Mouse (Mus musculus): ENCODE results near the gene Dapl1. TPM values are rescaled to one million over a fixed set of nuclear protein-coding genes. Genes with fewer than 3 reads are reported as not detected.

Dapl1 gene
- polyA plus RNA-seq, 1 experiment from 2014 or later: 2.2 TPM

DNA sequence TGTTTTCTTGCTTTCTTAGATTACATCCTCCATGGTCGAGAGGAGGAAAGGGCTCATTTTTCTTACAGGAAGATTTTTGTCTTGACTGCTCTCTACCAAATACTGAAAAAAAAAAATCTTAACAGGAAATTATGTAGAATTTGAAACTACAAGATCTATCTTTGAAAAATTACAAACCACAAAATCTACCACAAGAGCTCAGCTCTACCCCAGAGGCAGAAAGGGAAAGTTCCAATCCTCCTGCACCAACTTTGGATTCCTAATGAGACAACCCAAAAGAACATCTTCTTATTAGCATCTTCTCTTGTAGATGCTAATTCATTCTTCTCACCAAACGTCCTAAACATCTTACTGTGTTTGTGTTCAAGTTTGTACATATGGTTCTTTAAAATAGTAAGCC is 3.8 kb downstream of the Dapl1 start:
- WGBS: 47% methylated on average over 2 of the region's 2 CpGs

DNA sequence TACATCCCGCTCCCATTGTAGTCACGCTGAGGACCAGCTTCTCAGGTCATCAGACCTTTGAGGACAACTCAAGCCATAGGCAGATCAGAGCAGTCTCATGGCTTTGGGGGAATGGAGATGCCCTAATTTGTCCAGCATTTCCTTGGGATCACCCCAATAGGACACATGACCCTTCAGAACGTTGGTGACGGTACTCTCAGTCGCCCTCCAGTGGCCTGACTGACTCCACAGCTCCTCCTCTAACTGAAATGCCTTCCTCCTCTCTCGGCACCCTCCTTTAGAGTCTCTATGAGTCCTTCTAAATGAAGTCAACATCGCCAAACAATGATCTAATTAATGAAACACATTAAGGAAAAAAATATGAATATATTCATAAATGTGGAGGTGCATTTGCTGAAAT is 5.9 kb downstream of the Dapl1 start:
- no peaks in the 10 kb centered on the region for H3K9me3 ChIP-seq (replicated peaks; ENCODE audit: control insufficient read depth, low read length)
- H3K36me3 ChIP-seq (ENCODE audit: control insufficient read depth, insufficient read depth): no peaks in the 10 kb centered on the region
- peaks cover 2% of the 10 kb centered on the region; the same call in 1 of the 2 replicates for H3K4me1 ChIP-seq (ENCODE audit: control insufficient read depth, insufficient read depth, low read length)
- H3K4me2 ChIP-seq (ENCODE audit: low read depth, low read length): no peak overlapping the region
- ATAC-seq (replicated peaks; ENCODE audit: extremely low read depth, insufficient read depth, low FRiP score): no peak
- 68% methylated on average over 7 of the region's 7 CpGs for WGBS
- H3K27ac ChIP-seq (ENCODE audit: low read length): no peak overlapping the region
- H3K27me3 ChIP-seq (ENCODE audit: control insufficient read depth, insufficient read depth, low read length): no peaks in the 10 kb centered on the region
- H3K9ac ChIP-seq (ENCODE audit: low read length): no peak overlapping the region
- no peak overlapping the region for H3K4me3 ChIP-seq (ENCODE audit: low read length)

More for the DNA sequence above, 3.8 kb downstream of the Dapl1 start:
- no peaks in the 10 kb centered on the region for H3K27me3 ChIP-seq (ENCODE audit: control insufficient read depth, insufficient read depth, low read length)
- H3K4me2 ChIP-seq (ENCODE audit: low read depth, low read length): no peak overlapping the region
- no peaks in the 10 kb centered on the region for H3K36me3 ChIP-seq (ENCODE audit: control insufficient read depth, insufficient read depth)
- no peak overlapping the region for H3K4me3 ChIP-seq (ENCODE audit: low read length)
- ATAC-seq (replicated peaks; ENCODE audit: extremely low read depth, insufficient read depth, low FRiP score): no peak
- no peak overlapping the region for H3K9ac ChIP-seq (ENCODE audit: low read length)
- no peaks in the 10 kb centered on the region for H3K9me3 ChIP-seq (replicated peaks; ENCODE audit: control insufficient read depth, low read length)
- H3K27ac ChIP-seq (ENCODE audit: low read length): no peak overlapping the region
- peaks cover 10% of the 10 kb centered on the region for H3K4me1 ChIP-seq (ENCODE audit: control insufficient read depth, insufficient read depth, low read length)

DNA sequence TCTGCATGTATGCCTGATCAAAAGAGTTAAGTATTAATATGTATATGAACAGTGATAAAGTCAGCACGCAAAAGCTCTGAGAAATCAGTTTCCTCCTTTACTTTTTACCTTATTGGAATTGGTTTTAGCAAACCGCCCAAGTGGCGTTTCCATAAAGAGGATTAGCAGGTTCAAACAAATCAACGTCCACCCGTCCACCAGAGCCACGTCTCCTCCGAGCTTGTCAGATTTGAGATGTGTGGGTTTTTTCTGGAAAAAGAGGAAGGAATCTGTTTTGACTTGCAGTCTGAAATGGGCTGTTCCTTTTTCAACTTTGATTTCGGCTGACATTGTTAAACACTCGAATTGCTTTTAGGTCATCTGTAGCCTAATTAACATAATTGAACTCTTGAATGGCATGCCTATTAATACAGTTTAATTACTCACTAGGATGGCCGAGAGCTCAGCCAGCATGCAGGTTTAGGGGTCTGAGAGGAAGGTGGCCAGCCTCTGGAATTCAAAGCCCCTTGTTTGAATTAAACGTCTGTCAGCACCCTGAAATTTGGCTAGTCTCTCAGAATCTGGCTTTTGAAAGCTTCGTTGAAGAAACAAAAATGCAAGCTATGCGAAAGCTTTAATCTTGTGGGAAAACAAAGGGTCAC is 9.1 kb downstream of the Dapl1 start:
- no peaks in the 10 kb centered on the region for H3K27me3 ChIP-seq (ENCODE audit: control insufficient read depth, insufficient read depth, low read length)
- 44% methylated on average over 13 of the region's 13 CpGs for WGBS
- H3K27ac ChIP-seq (ENCODE audit: low read length): no peak overlapping the region
- H3K9me3 ChIP-seq (replicated peaks; ENCODE audit: control insufficient read depth, low read length): no peaks in the 10 kb centered on the region
- no peak overlapping the region for H3K4me2 ChIP-seq (ENCODE audit: low read depth, low read length)
- no peak for ATAC-seq (replicated peaks; ENCODE audit: extremely low read depth, insufficient read depth, low FRiP score)
- no peak overlapping the region for H3K4me3 ChIP-seq (ENCODE audit: low read length)
- no peaks in the 10 kb centered on the region for H3K36me3 ChIP-seq (ENCODE audit: control insufficient read depth, insufficient read depth)
- peaks cover 2% of the 10 kb centered on the region; the same call in 1 of the 2 replicates for H3K4me1 ChIP-seq (ENCODE audit: control insufficient read depth, insufficient read depth, low read length)
- H3K9ac ChIP-seq (ENCODE audit: low read length): no peak overlapping the region

DNA sequence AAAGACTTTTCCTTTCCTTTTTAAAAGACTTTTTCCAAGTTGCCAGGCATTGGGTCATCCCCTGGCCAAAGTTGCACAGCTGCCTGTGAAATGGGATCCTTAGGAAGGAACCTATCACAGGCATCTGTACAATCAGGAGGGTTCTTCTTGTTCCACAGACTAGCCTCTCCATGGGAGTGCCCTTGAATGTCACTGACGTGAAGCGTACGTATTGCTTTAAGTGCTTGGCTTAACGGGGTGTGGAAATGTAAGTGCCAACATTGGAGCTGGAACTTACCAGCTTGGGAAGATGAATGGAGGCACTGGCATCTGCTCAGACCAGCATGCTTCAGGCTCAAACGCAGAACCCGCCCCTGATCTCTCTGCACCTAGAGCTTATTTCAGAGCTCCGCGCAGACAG is 14.7 kb downstream of the Dapl1 start:
- Histone ChIP-seq H3K4me3 (ENCODE audit: low read length) (no peak overlapping the region), H3K4me2 (ENCODE audit: low read depth, low read length) (no peak overlapping the region), H3K9me3 (replicated peaks; ENCODE audit: control insufficient read depth, low read length) (no peaks in the 10 kb centered on the region), H3K27me3 (ENCODE audit: control insufficient read depth, insufficient read depth, low read length) (no peaks in the 10 kb centered on the region), H3K36me3 (ENCODE audit: control insufficient read depth, insufficient read depth) (no peaks in the 10 kb centered on the region), H3K27ac (ENCODE audit: low read length) (no peak overlapping the region), H3K4me1 (ENCODE audit: control insufficient read depth, insufficient read depth, low read length) (no peaks in the 10 kb centered on the region), H3K9ac (ENCODE audit: low read length) (no peak overlapping the region)
- no peak for ATAC-seq (replicated peaks; ENCODE audit: extremely low read depth, insufficient read depth, low FRiP score)
- 65% methylated on average over 8 of the region's 8 CpGs for WGBS

DNA sequence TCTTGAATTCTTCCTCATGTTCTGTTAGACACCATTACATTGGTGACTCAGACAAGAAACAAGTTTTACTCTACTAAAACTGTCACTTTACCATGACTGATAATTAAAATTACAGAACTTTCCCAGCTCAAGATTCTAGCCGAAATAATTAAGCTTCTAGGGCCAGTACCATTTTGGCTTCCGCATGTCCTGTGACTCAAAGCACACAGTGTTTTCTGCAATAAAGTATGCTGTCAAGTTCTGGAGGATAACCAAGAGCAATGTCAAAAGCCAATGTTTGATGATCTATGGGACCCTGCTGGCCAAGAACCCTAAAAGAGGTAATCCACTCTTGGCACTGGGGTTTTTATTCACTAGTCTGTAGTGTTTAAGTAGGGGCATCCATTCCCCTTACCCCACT is 15.3 kb downstream of the Dapl1 start:
- Histone ChIP-seq H3K27me3 (ENCODE audit: control insufficient read depth, insufficient read depth, low read length) (no peaks in the 10 kb centered on the region), H3K4me1 (ENCODE audit: control insufficient read depth, insufficient read depth, low read length) (no peaks in the 10 kb centered on the region), H3K27ac (ENCODE audit: low read length) (no peak overlapping the region), H3K4me3 (ENCODE audit: low read length) (no peak overlapping the region), H3K36me3 (ENCODE audit: control insufficient read depth, insufficient read depth) (no peaks in the 10 kb centered on the region), H3K9ac (ENCODE audit: low read length) (no peak overlapping the region), H3K9me3 (replicated peaks; ENCODE audit: control insufficient read depth, low read length) (no peaks in the 10 kb centered on the region), H3K4me2 (ENCODE audit: low read depth, low read length) (no peak overlapping the region)
- no peak for ATAC-seq (replicated peaks; ENCODE audit: extremely low read depth, insufficient read depth, low FRiP score)
- WGBS: 85% methylated on average over 2 of the region's 2 CpGs

DNA sequence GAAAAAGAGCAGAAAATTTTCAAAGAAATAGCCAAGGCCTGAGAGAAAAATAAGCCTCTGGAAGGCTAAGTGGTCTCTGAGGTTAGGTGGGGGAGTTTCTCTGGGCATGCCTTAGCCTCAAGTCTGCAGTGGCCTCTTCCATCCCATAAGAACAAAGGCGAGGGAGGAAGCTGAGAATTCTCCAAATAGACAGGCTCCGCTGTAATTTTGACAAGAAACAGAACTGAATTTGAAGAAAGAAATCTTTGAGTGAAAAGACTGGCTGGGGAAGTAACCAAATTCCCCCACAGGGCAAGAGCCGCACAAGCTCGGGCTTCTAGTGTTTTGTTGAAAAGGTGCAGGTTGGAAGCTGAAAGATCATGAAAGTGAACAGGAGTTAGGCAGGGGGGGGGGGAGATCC is 24.6 kb downstream of the Dapl1 start:
- Histone ChIP-seq H3K27me3 (ENCODE audit: control insufficient read depth, insufficient read depth, low read length) (no peaks in the 10 kb centered on the region), H3K4me2 (ENCODE audit: low read depth, low read length) (no peak overlapping the region), H3K9me3 (replicated peaks; ENCODE audit: control insufficient read depth, low read length) (peaks cover 4% of the 10 kb centered on the region; the same call in 1 of the 2 replicates), H3K4me3 (ENCODE audit: low read length) (no peak overlapping the region), H3K4me1 (ENCODE audit: control insufficient read depth, insufficient read depth, low read length) (peaks cover 7% of the 10 kb centered on the region; the same call in 1 of the 2 replicates), H3K9ac (ENCODE audit: low read length) (no peak overlapping the region), H3K36me3 (ENCODE audit: control insufficient read depth, insufficient read depth) (no peaks in the 10 kb centered on the region), H3K27ac (ENCODE audit: low read length) (no peak overlapping the region)
- WGBS: 62% methylated on average over 4 of the region's 4 CpGs
- no peak for ATAC-seq (replicated peaks; ENCODE audit: extremely low read depth, insufficient read depth, low FRiP score)

DNA sequence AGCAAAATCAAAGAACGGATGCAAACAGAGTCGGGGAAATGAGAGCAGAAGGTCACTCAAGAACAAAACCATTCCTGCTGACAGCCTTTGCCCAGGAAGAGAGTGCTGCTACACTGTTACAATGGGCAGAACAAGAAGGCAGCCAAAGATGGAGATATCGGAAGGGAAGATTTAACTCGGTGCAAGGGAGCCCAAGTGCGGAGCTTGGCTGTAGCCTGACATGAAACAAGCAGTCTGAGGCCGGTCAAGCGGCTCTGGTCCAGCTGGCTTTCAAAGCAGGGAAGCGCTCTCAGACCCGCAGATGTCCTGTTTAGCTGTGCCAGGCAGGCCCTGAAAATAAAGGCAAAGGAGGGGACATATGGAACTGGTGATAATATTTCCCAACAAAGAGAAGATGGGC is 26.0 kb downstream of the Dapl1 start:
- Histone ChIP-seq H3K9me3 (replicated peaks; ENCODE audit: control insufficient read depth, low read length) (peaks cover 4% of the 10 kb centered on the region; the same call in 1 of the 2 replicates), H3K4me1 (ENCODE audit: control insufficient read depth, insufficient read depth, low read length) (peaks cover 7% of the 10 kb centered on the region; the same call in 1 of the 2 replicates), H3K27ac (ENCODE audit: low read length) (no peak overlapping the region), H3K4me3 (ENCODE audit: low read length) (no peak overlapping the region), H3K4me2 (ENCODE audit: low read depth, low read length) (no peak overlapping the region), H3K36me3 (ENCODE audit: control insufficient read depth, insufficient read depth) (no peaks in the 10 kb centered on the region), H3K9ac (ENCODE audit: low read length) (no peak overlapping the region), H3K27me3 (ENCODE audit: control insufficient read depth, insufficient read depth, low read length) (no peaks in the 10 kb centered on the region)
- WGBS: 47% methylated on average over 9 of the region's 9 CpGs
- ATAC-seq (replicated peaks; ENCODE audit: extremely low read depth, insufficient read depth, low FRiP score): no peak

DNA sequence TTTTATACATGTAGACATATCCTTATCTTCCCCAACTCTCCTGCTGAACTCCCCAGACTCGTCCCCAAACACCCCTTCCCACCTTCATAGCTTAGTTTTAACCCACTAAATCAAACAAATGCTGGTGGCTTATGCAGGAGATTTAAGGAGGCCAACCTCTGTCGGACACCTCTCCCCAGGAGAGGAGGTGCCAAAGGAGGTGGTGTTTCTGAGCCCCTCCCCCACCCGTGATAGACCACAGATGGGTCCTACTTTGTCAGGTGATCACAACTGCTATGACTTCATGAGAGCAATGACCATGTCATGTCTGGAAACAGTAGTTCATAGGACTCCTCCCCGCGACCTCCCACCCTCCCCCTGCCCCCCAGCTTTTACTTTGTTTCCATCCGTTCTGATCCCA is 26.4 kb downstream of the Dapl1 start:
- Histone ChIP-seq H3K9me3 (replicated peaks; ENCODE audit: control insufficient read depth, low read length) (peaks cover 4% of the 10 kb centered on the region; the same call in 1 of the 2 replicates), H3K27ac (ENCODE audit: low read length) (no peak overlapping the region), H3K36me3 (ENCODE audit: control insufficient read depth, insufficient read depth) (no peaks in the 10 kb centered on the region), H3K4me2 (ENCODE audit: low read depth, low read length) (no peak overlapping the region), H3K4me3 (ENCODE audit: low read length) (no peak overlapping the region), H3K9ac (ENCODE audit: low read length) (no peak overlapping the region), H3K4me1 (ENCODE audit: control insufficient read depth, insufficient read depth, low read length) (peaks cover 7% of the 10 kb centered on the region; the same call in 1 of the 2 replicates), H3K27me3 (ENCODE audit: control insufficient read depth, insufficient read depth, low read length) (no peaks in the 10 kb centered on the region)
- ATAC-seq (replicated peaks; ENCODE audit: extremely low read depth, insufficient read depth, low FRiP score): no peak
- WGBS: 60% methylated on average over 6 of the region's 6 CpGs

DNA sequence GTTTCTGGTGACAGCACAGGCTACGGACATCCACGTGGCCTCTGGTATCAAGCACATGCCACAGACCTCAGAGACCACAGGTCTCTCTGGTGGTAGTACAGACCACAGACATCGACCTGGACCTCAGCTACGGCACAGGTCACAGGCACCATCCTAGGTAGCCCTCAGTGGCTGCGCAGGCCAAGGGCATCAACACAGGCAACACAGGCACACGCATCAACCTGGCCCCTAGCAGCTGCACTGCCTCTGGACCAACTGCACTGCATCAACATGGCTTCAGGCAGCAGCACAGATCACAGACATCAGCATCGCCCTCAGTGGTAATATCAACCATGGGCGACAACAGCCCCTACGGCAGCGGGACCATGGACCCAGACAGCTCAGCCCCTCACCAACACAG is 36.2 kb downstream of the Dapl1 start:
- Histone ChIP-seq H3K9me3 (replicated peaks; ENCODE audit: control insufficient read depth, low read length) (no peaks in the 10 kb centered on the region), H3K9ac (ENCODE audit: low read length) (no peak overlapping the region), H3K4me2 (ENCODE audit: low read depth, low read length) (no peak overlapping the region), H3K4me3 (ENCODE audit: low read length) (no peak overlapping the region), H3K27me3 (ENCODE audit: control insufficient read depth, insufficient read depth, low read length) (no peaks in the 10 kb centered on the region), H3K4me1 (ENCODE audit: control insufficient read depth, insufficient read depth, low read length) (0 out of 2 replicates have a peak, but pooled peaks cover 6% of the 10 kb centered on the region), H3K36me3 (ENCODE audit: control insufficient read depth, insufficient read depth) (no peaks in the 10 kb centered on the region), H3K27ac (ENCODE audit: low read length) (no peak overlapping the region)
- 88% methylated on average over 10 of the region's 10 CpGs for WGBS
- no peak for ATAC-seq (replicated peaks; ENCODE audit: extremely low read depth, insufficient read depth, low FRiP score)
